Mouse (Mus musculus): ENCODE measurements around the gene 1700001K19Rik. TPM values are rescaled to one million over a fixed set of nuclear protein-coding genes. Genes with fewer than 3 reads are reported as not detected.
A peak's percentile ranks its signal among the peaks of the same experiment; 100 is the strongest.

Gene 1700001K19Rik
- polyA plus RNA-seq, 1 experiment, result 0.05 TPM

- Histone ChIP-seq H3ac (ENCODE audit: control insufficient read depth, insufficient read length) (no peak overlapping the region), H3K4me3 (no peak overlapping the region), H3K4me2 (ENCODE audit: low read depth) (no peak overlapping the region), H3K27me3 (ENCODE audit: control insufficient read depth, insufficient read depth, insufficient read length) (no peaks in the 10 kb centered on the region), H3K79me2 (ENCODE audit: control insufficient read depth, insufficient read depth) (no peaks in the 10 kb centered on the region), H3K36me3 (ENCODE audit: control insufficient read depth, insufficient read depth) (no peaks in the 10 kb centered on the region)
- TF ChIP-seq TCF12 (IDR thresholded peaks at IDR 0.05; ENCODE audit: insufficient read depth, poor library complexity, severe bottlenecking) (peak; percentile 29), USF1 (IDR thresholded peaks at IDR 0.05; ENCODE audit: low read depth) (no peak), MYOD1 (IDR thresholded peaks at IDR 0.05; ENCODE audit: control insufficient read depth in 1 of 3, insufficient read length in 2 of 3, low read depth in 2 of 3) (peak; percentile 45 to 84 (median 73)), POLR2AphosphoS2 (IDR thresholded peaks at IDR 0.05; ENCODE audit: insufficient read length, low read depth) (no peak), E2F4 (IDR thresholded peaks at IDR 0.05; ENCODE audit: insufficient read depth) (no peak), REST (IDR thresholded peaks at IDR 0.05; ENCODE audit: insufficient read depth, insufficient read length) (no peak), TCF3 (IDR thresholded peaks at IDR 0.05; ENCODE audit: insufficient read length, low read depth) (peak; percentile 65), SRF (IDR thresholded peaks at IDR 0.05; ENCODE audit: control insufficient read depth, insufficient read length, low read depth) (no peak), MYOG (IDR thresholded peaks at IDR 0.05; ENCODE audit: control insufficient read depth in 1 of 3, insufficient read depth in 1 of 3, insufficient read length in 2 of 3, low read depth in 2 of 3) (peak; percentile 15 to 54 (median 26)), MAX (IDR thresholded peaks at IDR 0.05; ENCODE audit: low read depth) (no peak), POLR2A (IDR thresholded peaks at IDR 0.05; ENCODE audit: insufficient read length, low read depth) (no peak), CEBPB (IDR thresholded peaks at IDR 0.05; ENCODE audit: insufficient read depth, poor library complexity, severe bottlenecking) (no peak)
Observed at GRCm38 (mm10) chr12:110683580-110683979, 1.2 kb upstream of the 1700001K19Rik start.

- TF ChIP-seq MYOG (IDR thresholded peaks at IDR 0.05; ENCODE audit: control insufficient read depth in 1 of 3, insufficient read depth in 1 of 3, insufficient read length in 2 of 3, low read depth in 2 of 3) (no peak), REST (IDR thresholded peaks at IDR 0.05; ENCODE audit: insufficient read depth, insufficient read length) (no peak), E2F4 (IDR thresholded peaks at IDR 0.05; ENCODE audit: insufficient read depth) (no peak), POLR2AphosphoS2 (IDR thresholded peaks at IDR 0.05; ENCODE audit: insufficient read length, low read depth) (no peak), POLR2A (IDR thresholded peaks at IDR 0.05; ENCODE audit: insufficient read length, low read depth) (no peak), TCF12 (IDR thresholded peaks at IDR 0.05; ENCODE audit: insufficient read depth, poor library complexity, severe bottlenecking) (no peak), TCF3 (IDR thresholded peaks at IDR 0.05; ENCODE audit: insufficient read length, low read depth) (no peak), USF1 (IDR thresholded peaks at IDR 0.05; ENCODE audit: low read depth) (no peak), MYOD1 (IDR thresholded peaks at IDR 0.05; ENCODE audit: control insufficient read depth in 1 of 3, insufficient read length in 2 of 3, low read depth in 2 of 3) (no peak), MAX (IDR thresholded peaks at IDR 0.05; ENCODE audit: low read depth) (no peak)
- no peak overlapping the region for H3K4me3 ChIP-seq
- no peaks in the 10 kb centered on the region for H3K36me3 ChIP-seq (ENCODE audit: control insufficient read depth, insufficient read depth)
- H3K27me3 ChIP-seq (ENCODE audit: control insufficient read depth, insufficient read depth, insufficient read length), result no peaks in the 10 kb centered on the region
- H3ac ChIP-seq (ENCODE audit: control insufficient read depth, insufficient read length), result no peak overlapping the region
- no peaks in the 10 kb centered on the region for H3K79me2 ChIP-seq (ENCODE audit: control insufficient read depth, insufficient read depth)
- no peak overlapping the region for H3K4me2 ChIP-seq (ENCODE audit: low read depth)
Observed at GRCm38 (mm10) chr12:110681878-110682277, 541 bp downstream of the 1700001K19Rik start.

GRCm38 (mm10) chr12:110681191-110681590 is 1.2 kb downstream of the 1700001K19Rik start:
- Histone ChIP-seq H3K4me2 (ENCODE audit: low read depth) (no peak overlapping the region), H3K4me3 (no peak overlapping the region), H3ac (ENCODE audit: control insufficient read depth, insufficient read length) (no peak overlapping the region), H3K79me2 (ENCODE audit: control insufficient read depth, insufficient read depth) (no peaks in the 10 kb centered on the region), H3K36me3 (ENCODE audit: control insufficient read depth, insufficient read depth) (no peaks in the 10 kb centered on the region), H3K27me3 (ENCODE audit: control insufficient read depth, insufficient read depth, insufficient read length) (no peaks in the 10 kb centered on the region)
- no peak for TF ChIP-seq MYOG (IDR thresholded peaks at IDR 0.05; ENCODE audit: control insufficient read depth in 1 of 3, insufficient read depth in 1 of 3, insufficient read length in 2 of 3, low read depth in 2 of 3)
- TF ChIP-seq MAX (IDR thresholded peaks at IDR 0.05; ENCODE audit: low read depth), result no peak
- no peak for TF ChIP-seq REST (IDR thresholded peaks at IDR 0.05; ENCODE audit: insufficient read depth, insufficient read length)
- TF ChIP-seq POLR2A (IDR thresholded peaks at IDR 0.05; ENCODE audit: insufficient read length, low read depth), result no peak
- TF ChIP-seq POLR2AphosphoS2 (IDR thresholded peaks at IDR 0.05; ENCODE audit: insufficient read length, low read depth), result no peak
- TF ChIP-seq TCF3 (IDR thresholded peaks at IDR 0.05; ENCODE audit: insufficient read length, low read depth), result no peak
- no peak for TF ChIP-seq USF1 (IDR thresholded peaks at IDR 0.05; ENCODE audit: low read depth)
- TF ChIP-seq CEBPB (IDR thresholded peaks at IDR 0.05; ENCODE audit: insufficient read depth, poor library complexity, severe bottlenecking), result no peak
- TF ChIP-seq SRF (IDR thresholded peaks at IDR 0.05; ENCODE audit: control insufficient read depth, insufficient read length, low read depth), result no peak
- TF ChIP-seq E2F4 (IDR thresholded peaks at IDR 0.05; ENCODE audit: insufficient read depth), result no peak
- no peak for TF ChIP-seq MYOD1 (IDR thresholded peaks at IDR 0.05; ENCODE audit: control insufficient read depth in 1 of 3, insufficient read length in 2 of 3, low read depth in 2 of 3)
- no peak for TF ChIP-seq TCF12 (IDR thresholded peaks at IDR 0.05; ENCODE audit: insufficient read depth, poor library complexity, severe bottlenecking)

GRCm38 (mm10) chr12:110674243-110674642 is 8.2 kb downstream of the 1700001K19Rik start:
- H3K79me2 ChIP-seq (ENCODE audit: control insufficient read depth, insufficient read depth), result no peaks in the 10 kb centered on the region
- no peaks in the 10 kb centered on the region for H3K36me3 ChIP-seq (ENCODE audit: control insufficient read depth, insufficient read depth)
- H3K4me2 ChIP-seq (ENCODE audit: low read depth), result no peak overlapping the region
- H3K4me3 ChIP-seq, result no peak overlapping the region
- H3ac ChIP-seq (ENCODE audit: control insufficient read depth, insufficient read length), result no peak overlapping the region
- no peaks in the 10 kb centered on the region for H3K27me3 ChIP-seq (ENCODE audit: control insufficient read depth, insufficient read depth, insufficient read length)
- no peak for TF ChIP-seq SRF (IDR thresholded peaks at IDR 0.05; ENCODE audit: control insufficient read depth, insufficient read length, low read depth)
- no peak for TF ChIP-seq MYOG (IDR thresholded peaks at IDR 0.05; ENCODE audit: control insufficient read depth in 1 of 3, insufficient read depth in 1 of 3, insufficient read length in 2 of 3, low read depth in 2 of 3)
- no peak for TF ChIP-seq MAX (IDR thresholded peaks at IDR 0.05; ENCODE audit: low read depth)
- TF ChIP-seq REST (IDR thresholded peaks at IDR 0.05; ENCODE audit: insufficient read depth, insufficient read length), result no peak
- no peak for TF ChIP-seq CEBPB (IDR thresholded peaks at IDR 0.05; ENCODE audit: insufficient read depth, poor library complexity, severe bottlenecking)

Measured in myocyte (in vitro differentiated cells).